Mouse (Mus musculus) CH12.LX (cell line): Measurements from ENCODE around the gene 1700042G07Rik. TPM values are rescaled to one million over a fixed set of nuclear protein-coding genes. Genes with fewer than 3 reads are reported as not detected.

Experiments used
- DNase-seq: peaks from one replicate; pipeline ENCODE4 v3.0.0-alpha.2; 2013; ENCODE audit errors: extremely low read depth
- H3K27ac ChIP-seq: 2 replicates; pipeline ENCODE4 v1.5.1; 2012; ENCODE audit warnings: low read depth, mild to moderate bottlenecking, control low read depth, moderate library complexity; ENCODE audit not compliant: insufficient read depth
- H3K27me3 ChIP-seq: replicated peaks from 2 replicates; pipeline ENCODE3; 2012; ENCODE audit warnings: inconsistent platforms
- H3K36me3 ChIP-seq, 2 experiments: replicated peaks in 1 of 2; 2 replicates each; pipeline versions ENCODE3 to v1.6.1; 2012; ENCODE audit warnings: inconsistent platforms in 1 of 2, low read length in 1 of 2, mild to moderate bottlenecking in 1 of 2, mixed read lengths in 1 of 2, moderate library complexity in 1 of 2; ENCODE audit not compliant: control insufficient read depth in 1 of 2, insufficient read depth in 1 of 2
- H3K4me1 ChIP-seq, 2 experiments: 2 replicates each; pipeline ENCODE4 v1.6.1; 2012; ENCODE audit warnings: inconsistent platforms in 1 of 2, moderate library complexity in 1 of 2; ENCODE audit not compliant: insufficient read depth in 2 of 2, control insufficient read depth in 1 of 2
- H3K4me2 ChIP-seq: 2 replicates; pipeline ENCODE4 v1.6.1; 2012; ENCODE audit warnings: low read depth, mild to moderate bottlenecking, control low read depth; ENCODE audit not compliant: poor library complexity, insufficient read depth, severe bottlenecking
- H3K4me3 ChIP-seq, 3 experiments: fragments of 150-350 bp in 1 of 3; sonication (generic) in 1 of 3; replicated peaks in 1 of 3; 2 replicates each; pipeline versions ENCODE3 to v1.5.1; 2011 to 2012; ENCODE audit warnings: low read depth in 2 of 3, low read length in 2 of 3, mild to moderate bottlenecking in 2 of 3, moderate library complexity in 2 of 3, control low read depth in 1 of 3, improper control_type of control experiment in 1 of 3, inconsistent platforms in 1 of 3, mixed read lengths in 1 of 3; ENCODE audit not compliant: poor library complexity in 1 of 3
- H3K79me2 ChIP-seq: replicated peaks from 2 replicates; pipeline ENCODE4 v1.6.1; 2012; ENCODE audit warnings: mild to moderate bottlenecking, moderate library complexity; ENCODE audit not compliant: control insufficient read depth, poor library complexity, insufficient read depth, severe bottlenecking; ENCODE audit errors: extremely low read depth
- H3K9ac ChIP-seq: 2 replicates; pipeline ENCODE4 v1.6.1; 2012; ENCODE audit warnings: low read depth, mild to moderate bottlenecking, control low read depth, moderate library complexity; ENCODE audit not compliant: insufficient read depth
- H3K9me3 ChIP-seq: replicated peaks from 2 replicates; pipeline ENCODE3; 2012; ENCODE audit warnings: low read length, inconsistent platforms, mixed read lengths
- BHLHE40 ChIP-seq: IDR thresholded peaks from 2 replicates; pipeline ENCODE4 v1.6.1; 2011; ENCODE audit warnings: mild to moderate bottlenecking, low read depth, low read length, improper control_type of control experiment
- CHD1 ChIP-seq: IDR thresholded peaks from 2 replicates; pipeline ENCODE4 v1.6.1; 2012; ENCODE audit warnings: low read depth, low read length, improper control_type of control experiment, inconsistent platforms
- CHD2 ChIP-seq: IDR thresholded peaks from 2 replicates; pipeline ENCODE4 v1.6.1; 2011; ENCODE audit warnings: low read length, improper control_type of control experiment
- EP300 ChIP-seq: IDR thresholded peaks from 2 replicates; pipeline ENCODE4 v1.6.1; 2011; ENCODE audit warnings: low read length, improper control_type of control experiment
- ETS1 ChIP-seq: conservative IDR thresholded peaks from 2 replicates; pipeline ENCODE4 v1.6.1; 2012; ENCODE audit warnings: low read depth, mild to moderate bottlenecking, inconsistent platforms, low read length, improper control_type of control experiment, moderate library complexity
- GABPA ChIP-seq: IDR thresholded peaks from 2 replicates; pipeline ENCODE4 v1.6.1; 2012; ENCODE audit warnings: low read depth, low read length, improper control_type of control experiment, inconsistent platforms; ENCODE audit not compliant: insufficient replicate concordance
- HCFC1 ChIP-seq: IDR thresholded peaks from 2 replicates; pipeline ENCODE4 v1.6.1; 2012; ENCODE audit warnings: low read depth, mild to moderate bottlenecking, inconsistent platforms, low read length, improper control_type of control experiment
- IRF4 ChIP-seq: IDR thresholded peaks from 2 replicates; pipeline ENCODE4 v1.6.1; 2014; ENCODE audit warnings: low read depth, mild to moderate bottlenecking, inconsistent platforms, low read length, improper control_type of control experiment
- JUN ChIP-seq: IDR thresholded peaks from 2 replicates; pipeline ENCODE4 v1.6.1; 2011; ENCODE audit warnings: low read depth, mild to moderate bottlenecking, low read length, improper control_type of control experiment, moderate library complexity; ENCODE audit not compliant: insufficient read depth
- JUND ChIP-seq: conservative IDR thresholded peaks from 2 replicates; pipeline ENCODE4 v1.6.1; 2011; ENCODE audit warnings: low read depth, low read length, improper control_type of control experiment
- MAFK ChIP-seq: IDR thresholded peaks from 2 replicates; pipeline ENCODE4 v1.6.1; 2011; ENCODE audit warnings: low read length, improper control_type of control experiment; ENCODE audit not compliant: insufficient replicate concordance
- MAX ChIP-seq: IDR thresholded peaks from 2 replicates; pipeline ENCODE4 v1.6.1; 2011; ENCODE audit warnings: low read length, improper control_type of control experiment
- MEF2A ChIP-seq: IDR thresholded peaks from 2 replicates; pipeline ENCODE4 v1.6.1; 2014; ENCODE audit warnings: low read depth, mild to moderate bottlenecking, inconsistent platforms, low read length, improper control_type of control experiment, borderline replicate concordance
- MXI1 ChIP-seq: IDR thresholded peaks from 2 replicates; pipeline ENCODE4 v1.6.1; 2011; ENCODE audit warnings: mild to moderate bottlenecking, low read depth, low read length, improper control_type of control experiment
- MYC ChIP-seq: IDR thresholded peaks from 2 replicates; pipeline ENCODE4 v1.6.1; 2011; ENCODE audit warnings: low read depth, mild to moderate bottlenecking, improper control_type of control experiment, low read length
- NELFE ChIP-seq: IDR thresholded peaks from 2 replicates; pipeline ENCODE4 v1.6.1; 2011; ENCODE audit warnings: low read depth, low read length, improper control_type of control experiment
- NRF1 ChIP-seq: IDR thresholded peaks from 2 replicates; pipeline ENCODE4 v1.6.1; 2014; ENCODE audit warnings: low read depth, mild to moderate bottlenecking, inconsistent platforms, low read length, improper control_type of control experiment, moderate library complexity
- POLR2A ChIP-seq: IDR thresholded peaks from 2 replicates; pipeline ENCODE4 v1.6.1; 2011; ENCODE audit warnings: low read depth, mild to moderate bottlenecking, improper control_type of control experiment, low read length
- POLR2AphosphoS2 ChIP-seq: IDR thresholded peaks from 2 replicates; pipeline ENCODE4 v1.6.1; 2011; ENCODE audit warnings: low read depth, low read length, improper control_type of control experiment
- RAD21 ChIP-seq: IDR thresholded peaks from 2 replicates; pipeline ENCODE4 v1.6.1; 2011; ENCODE audit warnings: low read depth, mild to moderate bottlenecking, low read length, improper control_type of control experiment, moderate library complexity
- RCOR1 ChIP-seq: conservative IDR thresholded peaks from 2 replicates; pipeline ENCODE4 v1.6.1; 2012; ENCODE audit warnings: low read depth, mild to moderate bottlenecking, inconsistent platforms, low read length, improper control_type of control experiment
- SIN3A ChIP-seq: IDR thresholded peaks from 2 replicates; pipeline ENCODE4 v1.6.1; 2012; ENCODE audit warnings: low read length, improper control_type of control experiment, inconsistent platforms
- SMC3 ChIP-seq: IDR thresholded peaks from 2 replicates; pipeline ENCODE4 v1.6.1; 2011; ENCODE audit warnings: low read depth, low read length, improper control_type of control experiment
- TBP ChIP-seq: conservative IDR thresholded peaks from 2 replicates; pipeline ENCODE4 v1.6.1; 2011; ENCODE audit warnings: low read depth, low read length, improper control_type of control experiment
- TCF12 ChIP-seq: IDR thresholded peaks from 2 replicates; pipeline ENCODE4 v1.6.1; 2014; ENCODE audit warnings: low read depth, mild to moderate bottlenecking, inconsistent platforms, low read length, improper control_type of control experiment
- UBTF ChIP-seq: IDR thresholded peaks from 2 replicates; pipeline ENCODE4 v1.6.1; 2012; ENCODE audit warnings: low read depth, mild to moderate bottlenecking, inconsistent platforms, low read length, improper control_type of control experiment, moderate library complexity
- USF1 ChIP-seq: IDR thresholded peaks from 2 replicates; pipeline ENCODE4 v1.6.1; 2014; ENCODE audit warnings: low read depth, mild to moderate bottlenecking, inconsistent platforms, low read length, improper control_type of control experiment
- ZC3H11A ChIP-seq: IDR thresholded peaks from 2 replicates; pipeline ENCODE4 v1.6.1; 2012; ENCODE audit warnings: low read depth, mild to moderate bottlenecking, inconsistent platforms, low read length, improper control_type of control experiment
- ZKSCAN1 ChIP-seq: IDR thresholded peaks from 2 replicates; pipeline ENCODE4 v1.6.1; 2012; ENCODE audit warnings: low read depth, inconsistent platforms, low read length, improper control_type of control experiment, borderline replicate concordance
- ZMIZ1 ChIP-seq: IDR thresholded peaks from 2 replicates; pipeline ENCODE4 v1.6.1; 2012; ENCODE audit warnings: low read depth, mild to moderate bottlenecking, inconsistent platforms, low read length, improper control_type of control experiment
- dilution Hi-C: fragments of 300-500 bp; cut with MboI; formaldehyde crosslinking; loops from 2 replicates; pipeline ENCODE4 v1.14.3; 2020; ENCODE audit warnings: low sequenced_read_pairs; ENCODE audit not compliant: extremely low pct_unique_long_range_greater_than_20kb, extremely low pct_ligation_motif_present
- in situ Hi-C: fragments of 300-500 bp; cut with MboI; formaldehyde crosslinking; loops from 3 replicates; pipeline ENCODE4 v1.14.3; 2019; ENCODE audit warnings: low sequenced_read_pairs, low pct_ligation_motif_present, low pct_unique_long_range_greater_than_20kb, mixed read lengths
- polyA plus RNA-seq: library from polyadenylated mRNA; unstranded; fragments of >175 nt; gene quantifications from 2 replicates; pipeline ENCODE4 v1.2.1, GENCODE M21; 2012; ENCODE audit warnings: low read depth; ENCODE audit not compliant: insufficient read length
- total RNA-seq, 2 experiments: library from RNA; depleted of rRNA; stranded (reverse); fragments of 300-350 nt in 1 of 2; fragments of >200 nt in 1 of 2; gene quantifications; 2 replicates each; pipeline ENCODE4 v1.2.3; 2012 to 2014

The 1700042G07Rik gene
- total and polyA plus RNA-seq, 3 experiments, result not detected

DNA sequence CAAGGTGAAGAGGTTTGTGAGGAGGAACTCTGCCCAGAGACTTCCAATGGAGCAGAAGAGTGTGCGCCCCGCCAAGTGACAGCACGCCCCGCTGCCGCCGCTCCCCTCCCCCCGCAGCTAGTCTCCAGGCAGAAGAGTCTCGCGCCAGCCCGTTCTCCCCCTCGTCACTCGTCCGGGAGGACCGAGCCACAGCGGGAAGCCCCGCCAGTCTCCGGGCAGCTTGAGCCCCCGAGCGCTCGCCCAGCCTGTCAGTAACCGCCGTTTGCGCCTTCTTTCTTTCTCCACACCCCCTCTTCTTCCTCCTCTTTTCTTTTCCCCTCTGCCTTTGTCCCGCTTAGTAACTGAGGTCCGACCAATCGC lies 47.6 kb downstream of the 1700042G07Rik start:
- no peaks in the 10 kb centered on the region for H3K9me3 ChIP-seq
- in situ Hi-C loops, result no loop called here
- H3K79me2 ChIP-seq, result no peaks in the 10 kb centered on the region
- peaks cover 12% of the 10 kb centered on the region for H3K27me3 ChIP-seq
- peak overlapping the region; percentile 61 to 75 (median 75) for H3K4me3 ChIP-seq
- 0 out of 2 replicates have a peak overlapping the region, but pooled peaks have one; percentile 11 for H3K27ac ChIP-seq
- no peaks in the 10 kb centered on the region for H3K36me3 ChIP-seq
- H3K4me1 ChIP-seq, result peaks cover 0 to 4% of the 10 kb centered on the region in 2 experiments; a peak in 2 of 4 replicates
- peak; percentile 29; the same call in 1 of the 2 replicates for TF ChIP-seq SIN3A
- no peak for TF ChIP-seq MYC
- no peak for DNase-seq
- peak overlapping the region; percentile 45 for H3K9ac ChIP-seq
- dilution Hi-C loops, result no loop called here
- H3K4me2 ChIP-seq, result peak overlapping the region; percentile 84

DNA sequence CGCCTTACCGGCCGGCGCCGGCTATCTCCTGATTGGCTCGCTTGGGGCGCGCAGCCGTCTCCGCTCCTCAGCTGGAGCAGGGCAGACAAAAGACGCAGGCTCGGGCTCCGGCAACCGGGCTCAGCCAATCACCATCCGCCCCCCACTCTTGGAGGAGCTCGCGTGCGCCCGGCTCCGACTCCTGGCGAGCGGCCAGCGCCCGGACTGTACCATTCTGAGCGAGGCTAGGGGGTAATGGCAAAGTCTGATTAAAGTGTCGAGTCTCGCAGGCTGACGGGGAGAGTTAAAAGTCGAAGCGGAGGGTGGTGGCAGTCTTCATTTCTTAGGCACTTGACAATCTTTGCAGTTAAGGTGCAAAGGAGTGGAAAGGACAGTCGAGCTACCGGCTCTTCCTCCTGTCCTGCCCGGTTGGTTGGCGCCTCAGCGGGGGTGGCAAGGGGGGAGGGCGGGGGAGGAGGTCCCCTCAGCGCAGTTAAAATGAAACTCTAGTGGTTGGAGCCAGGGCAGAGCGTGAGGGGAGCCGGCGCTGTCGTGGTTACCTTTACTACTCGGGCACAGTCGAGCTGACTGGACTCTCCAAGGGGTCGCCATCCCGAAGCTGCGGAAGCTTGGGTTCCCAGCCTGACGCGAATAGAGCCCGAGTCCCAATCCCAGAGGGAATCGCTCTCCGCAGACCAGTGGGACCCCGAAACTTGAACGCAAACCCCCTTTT lies 48.1 kb downstream of the 1700042G07Rik start, which contains the start of gene Pik3r3:
Gene Pik3r3, plus strand, starts transcription at position 479 of the 712 bp plus-strand sequence.
- peaks cover 10% of the 10 kb centered on the region for H3K27me3 ChIP-seq
- in situ Hi-C loops (no loop called here), dilution Hi-C loops (no loop called here)
- TF ChIP-seq ETS1 (peak; percentile 58), IRF4 (peak; percentile 69; the same call in 1 of the 2 replicates), SMC3 (no peak), USF1 (no peak), MXI1 (peak; percentile 75), POLR2A (peak; percentile 97), MYC (no peak), NRF1 (peak; percentile 79), RAD21 (no peak), RCOR1 (peak; percentile 72; the same call in 1 of the 2 replicates), JUN (0 out of 2 replicates have a peak, but pooled peaks have one; percentile 7), JUND (no peak; the same call in 1 of the 2 replicates), NELFE (peak; percentile 76), EP300 (peak; percentile 44), TCF12 (peak; percentile 65), POLR2AphosphoS2 (no peak), CHD2 (peak; percentile 57), CHD1 (peak; percentile 100), MAX (peak; percentile 49; the same call in 1 of the 2 replicates), TBP (peak; percentile 72; the same call in 1 of the 2 replicates), HCFC1 (peak; percentile 62), SIN3A (peak; percentile 54; the same call in 1 of the 2 replicates), ZC3H11A (no peak), GABPA (no peak), ZMIZ1 (peak; percentile 78; the same call in 1 of the 2 replicates), MEF2A (peak; percentile 37; the same call in 1 of the 2 replicates), ZKSCAN1 (no peak), BHLHE40 (peak; percentile 88), UBTF (0 out of 2 replicates have a peak, but pooled peaks have one; percentile 31), MAFK (0 out of 2 replicates have a peak, but pooled peaks have one; percentile 29)

More for the DNA sequence above, 48.1 kb downstream of the 1700042G07Rik start, which contains the start of gene Pik3r3:
- Histone ChIP-seq H3K9ac (peak within 1 kb of the TSS; percentile 71), H3K4me1 (peaks cover 0 to 4% of the 10 kb centered on the region in 2 experiments; a peak in 2 of 4 replicates), H3K4me2 (peak within 1 kb of the TSS; percentile 100), H3K36me3 (no peaks in the 10 kb centered on the region), H3K4me3 (peak within 1 kb of the TSS; percentile 61 to 75 (median 75)), H3K79me2 (no peaks in the 10 kb centered on the region), H3K27ac (peak within 1 kb of the TSS; percentile 42; the same call in 1 of the 2 replicates), H3K9me3 (no peaks in the 10 kb centered on the region)
- peak; percentile 97 for DNase-seq
